Mouse (Mus musculus) spleen, postnatal 10 days (tissue): ENCODE measurements around the gene Tspan14.

Experiments
- DNase-seq, 2 experiments: peaks; one replicate each; pipeline ENCODE4 v3.0.0; 2021 to 2022; ENCODE audit warnings: low spot score in 2 of 2

Tspan14 gene

GRCm38 (mm10) chr14:40885752-40886151 is 80.9 kb downstream of the Tspan14 start:
- DNase-seq, result no peak

- no peak for DNase-seq
Observed at GRCm38 (mm10) chr14:40885225-40885624, 81.4 kb downstream of the Tspan14 start.

- DNase-seq, result no peak
Observed at GRCm38 (mm10) chr14:40874565-40874964, 92.0 kb downstream of the Tspan14 start.

- no peak for DNase-seq
Observed at GRCm38 (mm10) chr14:40873961-40874360, 92.6 kb downstream of the Tspan14 start.

DNA sequence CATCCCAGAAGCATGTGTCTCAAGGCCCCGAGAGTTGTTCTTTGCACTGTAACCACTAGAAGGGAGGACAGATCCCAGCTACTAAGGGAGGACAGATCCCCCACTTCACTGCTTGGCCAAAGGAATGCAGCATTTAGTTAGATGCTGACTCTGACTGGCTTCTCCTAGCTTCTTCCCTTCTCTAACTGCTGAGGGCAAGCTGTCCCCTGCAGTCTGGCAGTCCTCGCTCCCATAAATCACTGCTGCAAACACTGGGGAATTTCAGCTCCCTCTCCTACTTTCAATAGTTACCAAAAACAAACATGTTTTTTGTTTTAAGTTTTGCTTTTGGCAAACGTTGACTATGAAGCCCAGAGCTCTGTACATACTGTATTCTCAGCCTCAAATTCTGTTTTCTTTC is 96.0 kb downstream of the Tspan14 start:
- DNase-seq, result no peak

DNA sequence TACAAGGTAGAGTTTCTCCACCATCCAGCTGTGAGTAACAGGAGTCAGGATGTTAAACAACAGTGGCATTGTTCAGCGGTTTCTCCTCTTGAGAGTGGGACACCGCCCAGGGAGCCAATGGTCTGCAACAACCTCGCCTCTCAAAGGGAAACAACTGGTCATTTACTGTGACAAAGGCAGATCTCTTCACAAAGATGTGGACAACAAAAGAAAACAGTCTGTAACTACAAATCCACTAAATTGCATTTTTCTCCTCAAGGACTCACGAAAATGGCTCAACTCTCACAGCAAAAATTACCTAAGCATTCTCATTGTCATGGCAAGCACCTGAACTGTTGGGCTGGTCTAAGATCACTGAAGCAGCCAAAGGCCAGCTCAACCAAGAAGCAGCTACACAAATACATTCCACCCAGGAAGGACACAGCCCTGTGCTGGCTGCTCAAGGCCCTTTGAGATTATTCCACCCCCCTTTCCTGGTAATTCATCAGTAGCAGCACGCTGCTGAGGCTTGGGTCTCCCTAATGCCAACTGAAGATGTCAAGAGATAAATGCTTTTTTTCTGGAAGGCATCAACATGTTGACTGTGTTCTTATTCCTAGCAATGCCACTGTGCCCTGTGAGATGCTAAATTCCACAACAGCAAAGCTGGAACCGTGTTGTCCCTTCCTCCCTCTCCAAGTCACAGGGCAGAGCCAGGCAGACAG is 101.6 kb downstream of the Tspan14 start:
- no peak for DNase-seq

- DNase-seq, result no peak
Observed at GRCm38 (mm10) chr14:40863659-40864058, 102.9 kb downstream of the Tspan14 start.

- no peak for DNase-seq
Observed at GRCm38 (mm10) chr14:40863022-40863421, 103.6 kb downstream of the Tspan14 start.
